Mouse (Mus musculus) megakaryocyte, adult 5-6 weeks (primary cell): ENCODE results near the gene Ryk. TPM values are rescaled to one million over a fixed set of nuclear protein-coding genes. Genes with fewer than 3 reads are reported as not detected.

Source experiments
- ATAC-seq: 2 replicates; pipeline ENCODE4 v1.8.0; 2016; ENCODE audit warnings: mild to moderate bottlenecking, inconsistent platforms; ENCODE audit not compliant: poor library complexity, severe bottlenecking
- total RNA-seq, 2 experiments: library from RNA; stranded (forward) in 1 of 2; stranded (reverse) in 1 of 2; fragments of 153-499, 151-499 nt in 1 of 2; fragments of 221-1000, 200-1000 nt in 1 of 2; gene quantifications; 2 replicates each; pipeline versions ENCODE4 v1.2.3 to v1.2.4; 2015 to 2017

The Ryk gene
- total RNA-seq (2015) (0.07 and 0.41 TPM in 2 replicates), total RNA-seq (2017) (5.0 TPM in 1 of 2 replicates, not detected in the other)

- no peak for ATAC-seq
Measured at GRCm38 (mm10) chr9:102834742-102835591, at the start of gene Ryk. Ryk (plus strand) TSS chr9:102834917.

DNA sequence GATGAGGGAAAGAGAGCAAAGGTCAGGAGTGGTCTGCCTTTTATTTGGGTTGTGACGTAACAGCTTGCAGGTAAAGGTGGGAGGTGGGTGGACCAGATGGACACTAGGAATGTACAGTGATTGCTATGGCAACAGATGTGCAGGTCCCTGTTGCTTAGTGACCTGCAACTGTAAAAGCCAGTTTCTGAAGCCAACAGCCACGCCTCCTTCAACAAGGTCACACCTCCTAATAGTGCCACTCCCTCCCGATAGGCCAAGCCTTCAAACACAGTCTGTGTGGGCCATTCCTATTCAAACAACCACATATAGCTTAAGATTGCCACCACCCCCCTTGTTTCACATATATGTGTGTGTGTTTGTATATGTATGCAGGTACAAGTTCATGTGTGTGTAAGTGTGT, 45.2 kb upstream of the Ryk start:
- no peak for ATAC-seq

- ATAC-seq = peak; percentile 75
Measured at GRCm38 (mm10) chr9:102791845-102792244, 42.9 kb upstream of the Ryk start.

DNA sequence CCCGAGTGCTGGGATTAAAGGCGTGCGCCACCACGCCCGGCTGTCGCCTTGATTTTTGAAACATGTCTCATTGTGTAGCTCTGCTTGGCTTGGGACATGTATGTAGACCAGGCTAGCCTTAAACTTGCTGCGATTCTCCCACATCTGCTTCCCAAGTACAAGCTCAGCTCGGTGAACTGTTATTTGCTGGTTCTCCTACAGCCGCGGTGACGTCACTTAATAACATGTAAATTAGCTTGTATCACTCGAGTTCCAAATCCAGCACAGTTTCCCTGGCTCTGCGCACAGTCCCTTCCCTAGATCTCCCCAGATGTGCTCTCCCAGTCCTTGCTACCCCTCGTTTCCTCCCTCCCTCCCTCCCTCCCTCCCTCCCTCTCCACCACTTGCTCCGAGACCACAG, 41.9 kb upstream of the Ryk start:
- ATAC-seq = no peak

GRCm38 (mm10) chr9:102793286-102793809, 41.4 kb upstream of the Ryk start:
- no peak for ATAC-seq

- ATAC-seq = no peak
Measured at GRCm38 (mm10) chr9:102798406-102798805, 36.3 kb upstream of the Ryk start.

DNA sequence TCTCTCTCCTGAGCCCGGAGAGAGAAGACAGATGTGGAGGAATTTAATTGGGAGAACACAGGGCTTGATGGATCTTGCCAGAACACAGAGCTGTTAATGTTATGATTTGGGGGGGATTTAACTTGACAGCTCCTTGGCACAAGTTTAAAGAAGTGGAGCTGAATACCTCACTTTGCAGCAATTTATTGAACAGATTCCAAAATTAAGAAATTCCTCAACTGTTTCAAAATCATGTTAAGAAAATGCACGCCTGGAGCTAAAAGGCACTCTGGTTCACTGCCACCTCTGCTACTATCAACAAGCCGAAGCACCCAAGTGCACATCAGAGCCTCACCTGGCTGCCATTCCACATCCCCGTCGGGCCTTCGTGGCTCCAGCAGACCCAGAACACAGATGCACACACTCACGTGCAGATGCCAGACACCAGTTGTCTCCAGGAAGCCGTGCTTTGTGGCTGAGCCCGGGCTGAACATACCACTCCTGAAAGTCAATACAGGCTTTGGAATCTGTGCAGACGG, 28.6 kb upstream of the Ryk start:
- ATAC-seq = no peak

DNA sequence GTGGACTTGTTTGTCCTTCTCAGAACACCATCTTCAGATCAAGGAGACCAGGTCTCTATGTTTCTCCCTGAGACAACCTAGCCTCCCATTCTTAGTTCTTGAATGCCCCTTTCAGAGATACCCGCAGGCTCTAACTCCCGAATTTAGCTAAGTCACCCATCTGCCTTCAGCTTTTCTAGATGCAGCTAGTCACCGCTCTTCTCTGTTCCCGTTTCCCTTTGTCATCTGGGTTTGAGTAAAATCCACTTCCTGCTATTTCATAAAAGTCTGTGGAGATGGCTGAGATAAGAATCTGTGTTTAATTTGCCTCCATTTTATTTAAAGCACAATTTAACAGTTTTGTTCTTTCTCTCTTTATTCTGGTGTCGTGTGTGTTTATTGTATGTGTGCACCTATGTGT, 23.5 kb upstream of the Ryk start:
- no peak for ATAC-seq

GRCm38 (mm10) chr9:102818228-102818627, 16.5 kb upstream of the Ryk start:
- ATAC-seq = no peak

DNA sequence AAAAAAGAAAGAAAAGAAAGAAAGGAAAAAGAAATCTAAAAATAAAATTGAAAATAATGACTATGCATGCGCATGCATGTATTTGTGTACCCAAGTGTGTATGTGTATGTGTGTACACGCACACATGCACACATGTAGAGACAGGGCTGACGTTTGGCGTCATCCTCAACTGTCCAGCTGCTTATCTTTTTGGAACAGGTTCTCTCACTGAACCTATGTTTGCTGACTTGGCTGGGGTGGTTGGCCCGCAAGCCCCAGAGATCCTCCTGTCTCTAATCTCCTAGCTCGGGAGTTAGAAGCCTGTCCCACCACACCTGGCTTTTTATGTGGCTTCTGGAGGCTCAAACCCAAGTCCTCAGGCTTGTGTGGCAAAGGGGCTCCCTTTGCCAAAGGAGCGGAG, 6.1 kb upstream of the Ryk start:
- no peak for ATAC-seq

- no peak for ATAC-seq
Measured at GRCm38 (mm10) chr9:102831541-102831940, 3.2 kb upstream of the Ryk start.

GRCm38 (mm10) chr9:102834414-102834741, 339 bp upstream of the Ryk start:
- no peak for ATAC-seq

- ATAC-seq = no peak
Measured at GRCm38 (mm10) chr9:102836279-102836678, 1.6 kb downstream of the Ryk start.

DNA sequence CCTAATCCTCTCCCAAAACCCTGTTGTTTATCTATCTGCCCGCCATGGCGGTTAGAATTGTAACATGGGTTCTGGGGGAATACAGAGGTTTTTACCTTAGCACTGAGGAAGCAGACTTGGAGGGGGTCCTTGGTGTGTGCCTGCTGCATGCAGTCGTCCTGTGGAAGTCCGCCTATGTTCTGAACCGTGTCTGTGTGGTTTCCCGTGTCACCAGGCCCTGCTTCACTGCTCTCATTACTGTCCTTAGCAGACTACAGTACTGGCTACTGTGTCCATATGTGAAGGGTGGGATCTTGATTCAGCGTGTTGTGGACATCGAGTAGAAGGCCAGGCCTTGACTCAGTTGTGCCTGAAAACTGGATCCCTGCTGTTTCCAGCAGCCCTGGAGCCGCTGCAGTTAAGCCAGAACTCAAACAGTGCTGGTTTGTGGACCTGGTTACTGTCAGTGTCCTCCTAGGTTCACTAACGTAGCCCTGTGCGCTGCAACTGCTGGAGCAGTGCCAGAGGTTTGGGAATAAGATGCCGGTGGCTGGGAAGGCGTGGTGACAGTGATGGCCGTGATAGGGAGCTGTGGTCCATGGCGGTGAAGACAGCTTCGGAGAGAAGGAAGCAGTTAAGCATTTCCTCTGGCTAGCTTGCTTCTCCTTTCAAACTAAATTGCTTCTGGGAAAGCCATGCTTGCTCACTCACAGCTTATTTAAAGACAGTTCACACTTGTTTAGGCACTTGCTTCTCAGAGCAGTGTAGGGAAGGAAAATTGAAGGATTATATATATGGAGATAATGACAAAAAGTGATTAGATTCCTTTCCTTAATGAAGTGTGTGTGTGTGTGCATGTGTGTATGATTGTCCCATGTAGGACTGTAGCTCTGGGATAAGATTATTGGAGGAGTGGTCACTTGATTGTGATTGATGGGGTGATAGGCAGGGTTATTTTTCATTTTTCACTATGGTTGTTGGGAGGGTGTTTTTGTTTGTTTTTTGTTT, 6.4 kb downstream of the Ryk start:
- ATAC-seq = no peak

- no peak for ATAC-seq
Measured at GRCm38 (mm10) chr9:102841832-102842231, 7.1 kb downstream of the Ryk start.

DNA sequence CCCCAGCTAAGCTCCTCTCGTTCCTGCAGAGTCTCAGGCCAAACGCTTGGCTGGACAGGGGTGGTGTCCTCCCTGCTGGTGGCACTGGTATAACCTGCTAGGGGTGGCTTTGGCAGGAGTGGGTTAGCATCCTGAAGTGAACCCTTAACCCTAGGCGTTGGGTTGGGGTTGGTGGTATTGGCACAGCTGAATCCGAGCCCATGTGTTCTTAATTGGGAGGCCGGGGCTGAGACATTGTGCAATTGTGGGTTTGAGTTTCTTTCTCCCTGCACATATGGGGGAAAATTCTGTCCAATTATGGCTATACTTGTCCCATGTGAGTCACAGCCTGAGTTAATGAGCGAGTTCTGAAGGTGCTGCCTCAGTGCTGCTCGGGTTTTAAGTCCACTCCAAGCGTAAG, 7.8 kb downstream of the Ryk start:
- ATAC-seq = no peak

- no peak for ATAC-seq
Measured at GRCm38 (mm10) chr9:102843577-102843976, 8.9 kb downstream of the Ryk start.

DNA sequence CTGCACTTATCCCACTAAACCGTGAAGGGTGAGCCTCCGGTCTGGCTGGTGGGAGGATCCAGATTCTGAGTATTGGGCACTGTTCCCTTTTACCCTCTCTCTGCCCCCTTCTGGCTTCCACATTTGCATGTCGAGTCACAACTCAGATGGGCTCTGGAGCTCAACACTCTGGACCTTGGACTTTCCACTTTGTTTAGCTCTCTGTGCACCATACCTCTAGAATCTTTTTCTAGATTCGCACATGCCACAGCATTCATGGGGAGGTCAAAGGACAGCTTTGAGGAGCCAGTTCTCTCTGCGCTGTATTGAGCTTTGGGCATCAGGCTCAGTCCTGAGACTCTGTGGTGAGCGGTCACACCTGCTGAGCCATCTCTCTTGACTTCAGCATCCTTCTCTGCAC, 11.1 kb downstream of the Ryk start:
- ATAC-seq = no peak

- no peak for ATAC-seq
Measured at GRCm38 (mm10) chr9:102846348-102846747, 11.6 kb downstream of the Ryk start.

DNA sequence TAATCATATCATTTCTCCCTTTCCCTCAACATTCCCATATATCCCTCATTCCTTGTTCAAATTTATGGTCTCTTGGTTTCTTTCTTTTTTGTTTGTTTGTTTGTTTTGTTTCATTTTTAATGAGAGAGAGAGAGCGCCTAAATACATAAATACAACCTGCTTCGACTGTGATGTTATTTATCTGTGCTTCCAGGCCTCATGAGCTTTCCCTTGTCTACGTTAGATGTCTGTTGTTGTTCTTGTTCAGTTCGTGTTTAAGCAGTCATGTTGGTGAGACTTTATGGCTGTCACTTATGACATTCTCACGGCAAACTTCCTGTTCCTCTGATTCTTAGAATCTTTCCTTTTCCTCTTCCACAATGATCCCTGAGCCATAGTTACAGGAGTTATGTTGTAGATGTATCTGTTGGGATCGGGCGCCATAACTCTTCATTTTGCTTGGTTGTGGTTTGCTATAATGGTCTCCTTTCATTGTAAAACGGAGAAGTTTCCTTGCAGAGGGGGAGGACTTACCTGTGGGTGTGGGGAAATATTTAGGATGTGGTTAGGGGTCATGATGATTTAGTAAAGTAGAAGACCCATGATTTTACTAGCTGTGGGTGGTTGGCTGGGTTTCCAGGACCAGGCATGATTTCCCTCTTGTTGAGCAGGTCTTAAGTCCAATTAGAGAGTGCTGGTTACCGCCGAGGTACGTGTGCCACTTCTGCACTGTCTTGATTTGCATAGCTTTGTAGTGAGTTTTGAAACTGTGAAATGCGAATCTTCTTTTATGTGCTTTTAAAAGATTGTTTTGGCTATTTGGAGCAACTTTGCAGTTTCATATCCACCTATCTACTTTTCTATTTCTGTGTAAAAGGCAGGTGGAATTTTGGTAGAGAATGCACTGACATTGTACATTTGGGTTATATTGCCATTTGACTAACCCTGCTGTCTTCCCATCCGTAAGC, 17.6 kb downstream of the Ryk start:
- no peak for ATAC-seq
